Mouse (Mus musculus) limb, embryonic 10.5 days (tissue): ENCODE results near the gene Il12b. TPM values are rescaled to one million over a fixed set of nuclear protein-coding genes. Genes with fewer than 3 reads are reported as not detected.
A peak's percentile ranks its signal among the peaks of the same experiment; 100 is the strongest.

Experiments used
- DNase-seq: peaks from one replicate; pipeline ENCODE4 v3.0.0-alpha.2; 2017; ENCODE audit warnings: low spot score
- H3K27ac ChIP-seq: fragments of 300-500 bp; sonication (generic); 2 replicates; pipeline ENCODE4 v1.5.1; 2016; ENCODE audit warnings: mild to moderate bottlenecking
- H3K27me3 ChIP-seq: fragments of 300-500 bp; sonication (generic); 2 replicates; pipeline ENCODE4 v1.6.1; 2016; ENCODE audit warnings: low read depth, mild to moderate bottlenecking; ENCODE audit not compliant: poor library complexity, severe bottlenecking
- H3K36me3 ChIP-seq: fragments of 300-500 bp; sonication (generic); 2 replicates; pipeline ENCODE4 v1.6.1; 2016; ENCODE audit warnings: mild to moderate bottlenecking, moderate library complexity
- H3K4me1 ChIP-seq: fragments of 300-500 bp; sonication (generic); 2 replicates; pipeline ENCODE4 v1.6.1; 2016
- H3K4me3 ChIP-seq: fragments of 300-500 bp; sonication (generic); 2 replicates; pipeline ENCODE4 v1.5.1; 2016; ENCODE audit warnings: mild to moderate bottlenecking, moderate library complexity
- H3K9me3 ChIP-seq: fragments of 300-500 bp; sonication (generic); replicated peaks from 2 replicates; pipeline ENCODE4 v1.6.1; 2016; ENCODE audit warnings: mild to moderate bottlenecking
- WGBS: fragments of 180-500 bp; shearing (Covaris S2); methylation state at CpG from one replicate; pipeline ENCODE4 v1.1.7; 2016; 5-methylcytosine and 5-hydroxymethylcytosine counted together
- polyA plus RNA-seq: library from polyadenylated mRNA; unstranded; fragments of >200 nt; fragmentation: Nextera tagmentation; extraction: Ambion mirVana; gene quantifications from 2 replicates; pipeline ENCODE4 v1.2.1, GENCODE M21; 2016

Gene Il12b
- polyA plus RNA-seq = not detected in 2 replicates

DNA sequence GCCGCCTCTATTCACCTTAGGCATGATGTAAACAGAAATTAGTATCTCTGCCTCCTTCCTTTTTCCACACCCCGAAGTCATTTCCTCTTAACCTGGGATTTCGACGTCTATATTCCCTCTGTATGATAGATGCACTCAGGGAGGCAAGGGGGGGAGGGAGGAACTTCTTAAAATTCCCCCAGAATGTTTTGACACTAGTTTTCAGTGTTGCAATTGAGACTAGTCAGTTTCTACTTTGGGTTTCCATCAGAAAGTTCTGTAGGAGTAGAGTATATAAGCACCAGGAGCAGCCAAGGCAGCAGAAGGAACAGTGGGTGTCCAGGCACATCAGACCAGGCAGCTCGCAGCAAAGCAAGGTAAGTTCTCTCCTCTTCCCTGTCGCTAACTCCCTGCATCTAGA lies at the start of gene Il12b:
Gene Il12b, plus strand, starts transcription at position 301 of the 400 bp plus-strand sequence.
- Histone ChIP-seq H3K9me3 (no peaks in the 10 kb centered on the region), H3K27me3 (0 out of 2 replicates have a peak, but pooled peaks cover 5% of the 10 kb centered on the region), H3K36me3 (no peaks in the 10 kb centered on the region), H3K27ac (peak within 1 kb of the TSS; percentile 44), H3K4me1 (no peaks in the 10 kb centered on the region), H3K4me3 (peak within 1 kb of the TSS; percentile 52)
- no peak for DNase-seq
- 82% methylated on average over 6 of the region's 6 CpGs for WGBS

DNA sequence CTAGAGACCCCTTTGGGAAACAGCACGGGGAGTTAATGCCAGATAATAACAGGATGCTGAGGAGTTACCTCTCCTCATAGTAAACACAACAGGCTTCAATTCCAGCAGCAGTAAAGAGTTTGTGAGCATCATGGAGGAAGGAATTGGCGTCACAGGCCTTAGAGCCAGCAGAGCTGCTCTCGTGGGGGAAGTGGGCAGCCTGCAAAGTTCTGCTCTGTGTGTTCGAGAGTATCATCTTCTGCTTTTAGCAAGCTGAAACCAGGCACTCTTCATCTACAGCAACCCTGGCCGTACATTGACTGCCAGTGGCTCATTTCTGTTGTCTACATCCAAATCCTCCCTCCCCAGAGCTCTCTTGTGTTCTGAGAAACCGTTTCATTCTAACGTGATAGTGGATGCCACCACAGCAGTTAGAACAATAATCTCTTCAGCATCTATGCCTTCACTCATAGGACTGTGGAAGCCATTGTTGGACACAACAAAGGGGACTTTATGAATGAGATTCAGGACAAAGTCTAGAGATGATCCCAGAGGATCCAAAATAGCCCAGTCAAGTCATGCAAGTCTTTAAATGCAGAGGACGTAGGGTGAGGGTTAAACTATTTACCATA lies 44.9 kb upstream of the Il12b start:
- 86% methylated on average over 8 of the region's 8 CpGs for WGBS
- no peak overlapping the region for H3K4me3 ChIP-seq
- no peaks in the 10 kb centered on the region for H3K27me3 ChIP-seq
- H3K36me3 ChIP-seq = no peaks in the 10 kb centered on the region
- DNase-seq = no peak
- H3K4me1 ChIP-seq = no peaks in the 10 kb centered on the region
- H3K27ac ChIP-seq = no peak overlapping the region
- no peaks in the 10 kb centered on the region for H3K9me3 ChIP-seq

DNA sequence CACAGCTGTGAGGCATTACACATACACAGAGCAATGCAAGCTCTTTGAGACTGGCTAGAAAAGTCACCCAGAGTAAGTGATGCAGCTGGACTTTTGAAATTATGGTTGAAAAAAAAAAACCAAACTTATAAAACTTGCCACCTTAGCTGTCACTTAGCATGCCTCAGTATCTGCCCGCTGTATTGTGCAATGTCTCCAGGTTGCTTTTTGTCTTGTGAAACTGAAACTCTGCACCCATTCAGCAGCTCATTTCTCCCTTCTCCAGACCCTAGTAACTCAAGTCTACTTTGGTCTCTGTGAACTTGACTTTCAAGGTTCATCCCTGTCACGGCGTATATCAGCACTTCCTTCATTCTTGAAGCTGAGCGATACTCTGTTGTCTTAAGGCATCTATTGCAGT lies 43.7 kb upstream of the Il12b start:
- Histone ChIP-seq H3K9me3 (no peaks in the 10 kb centered on the region), H3K4me3 (no peak overlapping the region), H3K36me3 (no peaks in the 10 kb centered on the region), H3K27ac (no peak overlapping the region), H3K27me3 (no peaks in the 10 kb centered on the region), H3K4me1 (no peaks in the 10 kb centered on the region)
- DNase-seq = no peak
- WGBS = 96% methylated on average over 4 of the region's 4 CpGs

DNA sequence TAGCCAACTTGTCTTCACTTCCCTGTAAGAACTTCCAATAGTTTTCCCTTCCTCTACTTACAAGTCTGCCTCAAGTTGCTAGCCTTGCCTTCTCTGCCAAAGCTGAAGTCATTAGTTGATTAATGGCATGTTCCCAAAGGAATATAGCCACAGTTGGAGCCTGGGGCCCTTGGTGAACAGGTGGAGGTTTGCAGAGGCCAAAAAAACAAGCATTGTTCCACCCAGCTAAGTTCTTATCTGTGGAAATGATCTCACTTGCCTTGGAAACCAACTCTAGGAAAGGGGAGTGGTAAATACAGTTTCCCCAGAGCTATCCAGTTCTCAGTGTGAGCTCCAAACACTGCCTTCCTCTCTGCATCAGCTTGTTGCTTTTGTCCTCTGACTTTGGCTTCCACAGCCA lies 35.3 kb upstream of the Il12b start:
- H3K4me1 ChIP-seq = no peaks in the 10 kb centered on the region
- DNase-seq = no peak

DNA sequence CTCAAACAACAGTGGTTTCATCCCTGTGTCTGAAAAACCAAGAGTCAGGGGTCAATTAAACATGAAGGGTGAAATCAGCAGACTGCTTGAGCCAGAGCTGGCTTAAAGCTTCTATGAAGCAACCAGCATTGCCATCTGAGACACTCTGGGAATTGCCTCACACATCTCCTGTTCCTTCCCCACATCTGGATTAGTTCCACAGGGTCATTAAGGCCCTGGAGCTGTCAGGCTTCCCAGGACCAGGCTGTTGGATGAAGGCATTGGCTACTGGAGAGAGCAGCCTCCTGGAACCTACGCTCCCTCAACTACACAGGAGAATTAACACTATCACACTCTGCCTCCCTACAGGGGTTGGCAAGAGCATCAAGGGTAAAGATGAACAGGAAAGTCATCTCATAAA lies 32.2 kb upstream of the Il12b start:
- 38% methylated on average over 1 of the region's 1 CpGs for WGBS
- no peak for DNase-seq

More for the DNA sequence above, 35.3 kb upstream of the Il12b start:
- Histone ChIP-seq H3K4me3 (no peak overlapping the region), H3K27ac (no peak overlapping the region), H3K36me3 (no peaks in the 10 kb centered on the region), H3K27me3 (no peaks in the 10 kb centered on the region), H3K9me3 (no peaks in the 10 kb centered on the region)

DNA sequence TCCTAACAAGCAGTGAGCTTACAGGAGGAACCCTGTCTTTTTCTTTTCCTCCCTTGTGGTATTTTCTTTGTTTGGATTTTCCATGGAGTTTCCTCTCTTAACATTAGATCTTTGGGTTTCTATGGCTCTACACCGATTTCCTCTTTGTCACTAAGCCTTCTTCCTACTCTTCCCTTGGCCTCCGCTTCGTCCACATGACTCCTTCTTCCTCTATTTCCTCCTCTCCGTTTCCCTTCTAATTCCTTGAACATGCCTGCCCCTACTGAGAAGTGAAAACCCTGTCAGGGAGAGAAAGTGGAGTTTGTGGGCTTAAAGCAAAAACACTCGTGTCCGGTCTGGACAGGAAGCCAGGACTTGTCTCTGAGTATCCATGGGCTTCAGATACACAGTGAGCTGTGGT lies 27.0 kb upstream of the Il12b start:
- no peak for DNase-seq
- no peaks in the 10 kb centered on the region for H3K27me3 ChIP-seq
- no peaks in the 10 kb centered on the region for H3K9me3 ChIP-seq
- no peaks in the 10 kb centered on the region for H3K36me3 ChIP-seq
- 84% methylated on average over 6 of the region's 6 CpGs for WGBS
- no peak overlapping the region for H3K4me3 ChIP-seq
- H3K27ac ChIP-seq = no peak overlapping the region
- no peaks in the 10 kb centered on the region for H3K4me1 ChIP-seq

More for the DNA sequence above, 32.2 kb upstream of the Il12b start:
- H3K27me3 ChIP-seq = no peaks in the 10 kb centered on the region
- H3K9me3 ChIP-seq = no peaks in the 10 kb centered on the region
- H3K27ac ChIP-seq = no peak overlapping the region
- H3K4me3 ChIP-seq = no peak overlapping the region
- H3K4me1 ChIP-seq = no peaks in the 10 kb centered on the region
- no peaks in the 10 kb centered on the region for H3K36me3 ChIP-seq

DNA sequence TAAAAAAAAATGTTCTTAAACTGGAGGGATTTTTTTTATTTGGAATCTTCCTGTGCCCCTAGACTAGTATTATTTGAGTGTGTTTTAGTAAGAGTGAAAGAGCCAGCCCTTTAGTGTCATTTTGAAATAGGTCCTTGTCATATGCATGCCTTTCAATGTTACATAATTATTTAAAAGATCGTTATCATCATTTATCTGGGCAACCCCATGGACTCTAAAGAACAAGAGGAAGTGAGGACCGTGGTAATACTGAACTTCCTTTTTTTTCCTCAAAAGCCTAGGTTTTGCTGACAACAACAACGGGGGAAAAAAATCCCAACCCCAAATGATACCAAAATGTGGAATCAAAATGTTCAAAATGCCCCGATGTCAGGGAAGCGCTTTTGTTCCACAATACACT lies 22.0 kb upstream of the Il12b start:
- Histone ChIP-seq H3K4me3 (no peak overlapping the region), H3K9me3 (no peaks in the 10 kb centered on the region)
- WGBS = 90% methylated on average over 5 of the region's 5 CpGs

DNA sequence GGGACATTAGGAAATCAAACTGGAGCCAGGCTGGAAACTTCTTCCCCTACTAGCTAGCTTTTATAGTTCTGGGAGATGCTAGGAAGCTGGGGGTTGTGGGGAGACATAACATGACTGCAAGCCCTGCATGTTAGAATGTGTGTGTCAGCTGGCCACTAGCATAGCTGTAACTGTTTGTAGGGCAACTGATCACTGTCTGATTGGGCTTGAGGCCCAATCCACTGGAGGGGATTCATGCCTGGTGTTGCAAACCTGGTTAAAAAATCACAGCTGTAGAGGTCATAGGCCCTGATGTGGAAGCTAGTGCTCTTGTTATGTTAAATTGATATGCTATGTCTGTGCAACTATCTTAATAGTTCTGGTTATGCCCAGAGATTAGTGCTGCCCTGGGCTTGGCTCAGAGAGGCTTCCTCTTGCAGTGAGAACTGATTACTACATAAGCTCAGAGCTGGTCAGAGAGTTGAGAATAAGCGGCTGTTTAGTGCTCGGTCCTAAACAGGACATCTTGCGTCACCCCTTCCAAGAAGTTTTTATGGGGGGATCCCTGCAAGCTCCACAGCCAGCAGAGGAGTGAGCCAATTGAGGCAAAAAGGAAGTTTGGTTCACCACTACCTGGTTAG lies 19.3 kb upstream of the Il12b start:
- no peaks in the 10 kb centered on the region for H3K4me1 ChIP-seq
- H3K27ac ChIP-seq = no peak overlapping the region
- no peaks in the 10 kb centered on the region for H3K27me3 ChIP-seq
- no peak overlapping the region for H3K4me3 ChIP-seq
- no peak for DNase-seq
- H3K9me3 ChIP-seq = no peaks in the 10 kb centered on the region
- no peaks in the 10 kb centered on the region for H3K36me3 ChIP-seq
- WGBS = 89% methylated on average over 3 of the region's 3 CpGs

More for the DNA sequence above, 22.0 kb upstream of the Il12b start:
- Histone ChIP-seq H3K4me1 (no peaks in the 10 kb centered on the region), H3K27ac (no peak overlapping the region), H3K36me3 (no peaks in the 10 kb centered on the region), H3K27me3 (no peaks in the 10 kb centered on the region)
- no peak for DNase-seq

DNA sequence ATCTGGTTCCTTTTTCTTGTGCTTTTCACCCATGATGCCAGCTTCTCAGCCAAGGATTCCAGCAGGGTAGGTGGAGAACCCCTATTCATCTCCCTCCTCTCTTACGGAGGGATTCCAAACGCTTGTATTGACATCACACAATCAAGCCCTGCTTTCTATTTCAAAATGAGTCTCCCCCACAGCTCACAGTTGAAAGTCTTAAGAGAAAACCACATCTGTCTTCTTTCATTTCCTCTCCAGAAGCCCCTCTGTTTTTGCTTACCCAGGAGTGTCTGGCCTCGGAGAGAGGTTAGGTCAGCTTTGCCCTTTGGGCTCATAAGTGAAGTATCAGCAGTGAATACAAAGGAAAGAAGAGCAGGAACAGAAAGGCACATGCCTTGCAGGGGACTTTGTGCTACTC lies 17.7 kb upstream of the Il12b start:
- Histone ChIP-seq H3K27me3 (no peaks in the 10 kb centered on the region), H3K4me3 (no peak overlapping the region), H3K9me3 (no peaks in the 10 kb centered on the region), H3K4me1 (no peaks in the 10 kb centered on the region), H3K27ac (no peak overlapping the region), H3K36me3 (no peaks in the 10 kb centered on the region)
- WGBS = 69% methylated on average over 3 of the region's 3 CpGs
- DNase-seq = no peak

DNA sequence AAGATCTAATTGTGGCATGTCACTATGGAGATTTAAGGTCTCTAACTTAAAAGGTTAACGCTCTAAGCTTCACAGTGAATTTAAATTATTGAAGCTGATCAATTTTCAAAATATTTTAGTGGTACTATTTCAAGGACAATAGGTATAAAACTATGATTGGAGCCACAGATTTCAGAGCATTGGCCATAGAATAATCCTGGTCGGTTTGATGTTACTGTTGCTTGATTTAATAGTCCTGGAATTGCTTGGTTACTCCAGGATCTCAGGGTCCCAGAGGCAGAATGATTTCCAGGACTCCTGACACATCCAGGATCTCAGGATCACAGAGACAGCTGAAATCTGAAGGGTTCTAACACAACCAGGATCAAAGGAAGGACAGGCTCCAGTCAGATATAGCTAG lies 12.8 kb upstream of the Il12b start:
- H3K4me3 ChIP-seq = no peak overlapping the region
- DNase-seq = no peak
- no peaks in the 10 kb centered on the region for H3K36me3 ChIP-seq
- WGBS = 85% methylated on average over 2 of the region's 2 CpGs
- no peaks in the 10 kb centered on the region for H3K27me3 ChIP-seq
- H3K4me1 ChIP-seq = peaks cover 10% of the 10 kb centered on the region
- H3K27ac ChIP-seq = no peak overlapping the region
- no peaks in the 10 kb centered on the region for H3K9me3 ChIP-seq

DNA sequence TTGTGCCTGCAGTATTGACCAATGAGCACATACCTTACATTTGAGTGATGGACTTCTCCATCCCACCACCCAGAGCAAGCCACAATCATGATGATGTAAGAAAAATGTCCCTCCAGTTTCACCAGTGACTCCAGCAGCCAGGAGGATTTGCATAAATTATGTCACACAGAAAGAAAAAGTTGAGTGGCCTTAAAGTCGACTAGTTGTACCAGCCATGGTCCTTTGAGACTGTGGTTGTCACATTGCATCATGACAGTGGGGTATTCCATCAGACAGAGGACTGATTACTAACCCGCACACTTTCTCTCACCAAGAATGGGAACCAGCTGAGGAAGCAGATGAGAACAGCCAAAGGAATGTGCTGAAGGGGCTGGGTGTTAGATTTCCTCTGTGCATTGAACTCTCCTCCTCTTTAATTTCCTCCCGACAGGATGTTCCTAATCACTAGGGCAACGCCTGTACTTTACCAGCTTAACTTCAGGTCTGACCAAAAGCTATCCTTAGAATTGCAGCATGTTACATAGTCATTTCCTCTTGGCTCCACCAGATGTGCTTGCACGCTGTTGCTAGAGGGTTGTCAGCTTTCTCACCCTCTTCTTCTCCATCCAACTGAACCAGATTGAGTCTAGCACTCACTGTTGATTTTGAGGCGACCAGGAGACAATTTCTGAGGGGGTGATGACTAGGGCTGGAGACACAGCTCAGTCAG lies 9.7 kb upstream of the Il12b start:
- H3K27ac ChIP-seq = 0 out of 2 replicates have a peak overlapping the region, but pooled peaks have one; percentile 7
- no peaks in the 10 kb centered on the region for H3K9me3 ChIP-seq
- 36% methylated on average over 6 of the region's 6 CpGs for WGBS
- no peaks in the 10 kb centered on the region for H3K27me3 ChIP-seq
- no peak overlapping the region for H3K4me3 ChIP-seq
- H3K36me3 ChIP-seq = no peaks in the 10 kb centered on the region
- H3K4me1 ChIP-seq = peaks cover 10% of the 10 kb centered on the region
- no peak for DNase-seq

DNA sequence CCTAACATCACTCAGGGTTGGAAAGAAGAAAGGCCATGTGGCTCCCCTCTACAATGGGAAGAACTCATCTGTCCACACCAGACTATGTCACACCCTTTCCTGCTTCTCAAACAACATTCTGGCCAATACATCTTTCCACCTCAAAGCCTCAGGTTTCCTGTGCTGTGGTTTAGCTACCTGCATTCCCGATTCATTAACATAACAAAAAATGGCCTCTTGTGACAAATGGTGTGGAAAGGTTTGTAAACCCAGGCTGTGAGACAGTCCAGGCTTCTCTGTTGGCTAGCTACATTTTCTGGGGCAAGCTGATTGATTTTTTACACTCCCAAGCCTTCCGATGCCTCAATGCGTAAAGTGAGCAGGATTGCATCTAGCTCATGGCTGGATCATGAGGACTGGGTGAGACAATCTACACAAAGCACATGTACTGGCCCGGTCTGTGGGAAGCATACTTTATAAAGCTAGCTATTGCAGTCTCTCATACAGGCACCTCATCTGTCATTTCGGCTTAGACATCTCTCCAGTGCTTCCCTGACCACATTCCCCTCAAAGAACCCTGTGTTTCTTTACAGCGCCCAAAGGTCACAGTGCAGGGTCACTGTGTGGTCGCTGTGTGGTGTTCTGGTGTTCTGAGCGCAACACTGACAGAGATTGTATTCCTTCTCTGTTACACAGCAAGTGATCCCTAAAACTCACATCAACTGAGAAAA lies 6.6 kb upstream of the Il12b start:
- Histone ChIP-seq H3K4me3 (no peak overlapping the region), H3K9me3 (no peaks in the 10 kb centered on the region), H3K4me1 (peaks cover 10% of the 10 kb centered on the region), H3K36me3 (no peaks in the 10 kb centered on the region), H3K27me3 (no peaks in the 10 kb centered on the region), H3K27ac (no peak overlapping the region)
- 67% methylated on average over 8 of the region's 8 CpGs for WGBS
- no peak for DNase-seq

DNA sequence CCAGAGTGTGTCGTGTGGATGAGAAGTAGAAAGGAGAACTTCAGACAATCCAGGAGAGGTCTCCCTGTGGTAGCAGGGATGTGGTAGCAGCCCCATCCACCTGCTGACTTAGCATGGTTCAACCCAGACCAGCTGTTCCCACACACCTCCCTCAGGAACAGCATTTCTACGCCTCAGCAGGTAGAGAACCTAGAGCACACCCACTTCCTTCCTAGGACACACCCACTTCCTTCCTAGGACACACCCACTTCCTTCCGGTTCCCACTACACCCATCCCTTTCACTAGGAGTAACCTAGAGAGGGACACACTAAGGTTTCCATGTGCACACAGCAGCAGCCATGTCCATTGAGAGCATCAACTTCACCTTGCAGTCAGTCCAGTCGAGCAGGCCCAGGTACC lies 4.5 kb upstream of the Il12b start:
- no peak for DNase-seq
- Histone ChIP-seq H3K36me3 (no peaks in the 10 kb centered on the region), H3K4me3 (no peak overlapping the region), H3K9me3 (no peaks in the 10 kb centered on the region), H3K27me3 (0 out of 2 replicates have a peak, but pooled peaks cover 5% of the 10 kb centered on the region), H3K4me1 (peaks cover 2% of the 10 kb centered on the region), H3K27ac (no peak overlapping the region)
- WGBS = 92% methylated on average over 4 of the region's 4 CpGs
